Mouse (Mus musculus) gonadal fat pad, adult 2 months (tissue): Measurements from ENCODE around the gene Gm45837. TPM values are rescaled to one million over a fixed set of nuclear protein-coding genes. Genes with fewer than 3 reads are reported as not detected.
"Not testable (repeated sequence)": the region's sequence is repeated elsewhere in the genome, so short reads cannot be mapped to it uniquely, and the experiment has no call there.

Experiments used
- DNase-seq: peaks from one replicate; pipeline ENCODE4 v3.0.0-alpha.2; 2012; ENCODE audit warnings: low read depth
- polyA plus RNA-seq: library from polyadenylated mRNA; depleted of rRNA; stranded (reverse); fragments of >200 nt; gene quantifications from 2 replicates; pipeline ENCODE4 v1.2.3, GENCODE M21; 2012; rRNA removed

Gene Gm45837
- polyA plus RNA-seq, 1 experiment = not detected

GRCm38 (mm10) chr7:101549266-101549665 lies 138.6 kb downstream of the Gm45837 start:
- DNase-seq = no peak

- DNase-seq = no peak
These were observed 140.2 kb downstream of the Gm45837 start for GRCm38 (mm10) chr7:101550686-101551485.

GRCm38 (mm10) chr7:101551530-101551929 lies 140.8 kb downstream of the Gm45837 start:
- no peak for DNase-seq

DNA sequence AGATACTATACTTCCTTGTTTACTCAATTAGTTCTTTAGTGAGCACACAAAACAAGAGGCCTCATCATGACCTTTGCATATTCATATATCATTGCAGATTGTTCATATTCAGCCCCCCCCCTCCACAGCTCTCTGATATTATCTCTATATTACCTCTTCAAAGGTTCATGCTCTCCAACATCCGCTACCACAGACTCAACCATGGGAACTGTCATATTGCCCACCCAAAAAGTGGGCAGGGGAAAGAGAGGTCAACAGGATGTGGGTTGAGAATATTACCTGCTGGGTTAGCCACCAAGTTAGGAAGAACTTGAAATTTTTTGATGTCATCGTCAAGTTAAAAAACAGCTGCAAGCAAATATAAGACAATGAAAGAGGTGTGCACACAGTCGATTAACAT lies 144.8 kb downstream of the Gm45837 start:
- not testable (repeated sequence) for DNase-seq

DNA sequence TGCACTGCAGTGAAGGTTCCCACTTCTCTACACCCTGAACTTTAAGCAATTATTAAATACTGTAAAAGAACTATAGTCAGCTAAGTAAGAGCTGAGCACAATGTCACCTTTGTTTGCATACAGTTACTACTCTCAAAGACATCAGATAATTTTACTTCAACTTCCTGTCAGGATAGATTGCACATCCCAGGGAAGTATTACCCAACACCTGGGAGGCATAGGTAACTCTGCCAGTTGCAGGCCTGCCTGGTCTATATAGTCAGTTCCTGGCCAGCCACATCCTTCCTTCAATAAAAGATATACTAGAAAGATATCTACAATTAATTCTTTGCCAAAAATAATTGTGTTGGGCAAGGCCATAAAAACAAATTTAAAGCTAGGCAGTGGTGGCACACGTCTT lies 146.7 kb downstream of the Gm45837 start:
- peak; percentile 19 for DNase-seq

GRCm38 (mm10) chr7:101559393-101559792 lies 148.7 kb downstream of the Gm45837 start:
- not testable (repeated sequence) for DNase-seq

Other genes starting within 250 kb of the Gm45837 start
- 9.8 and 12.5 TPM in 2 replicates for gene Atg16l2, start 108.6 kb upstream of the Gm45837 start, polyA plus RNA-seq
- gene Stard10, start 93.8 kb upstream of the Gm45837 start, polyA plus RNA-seq = 185 and 224 TPM in 2 replicates
- 90.0 and 90.6 TPM in 2 replicates for gene Arap1, start 62.8 kb upstream of the Gm45837 start, polyA plus RNA-seq
- 33.9 and 34.6 TPM in 2 replicates for gene Pde2a, start 10.8 kb downstream of the Gm45837 start, polyA plus RNA-seq
- gene Art2b, start 174.7 kb downstream of the Gm45837 start, polyA plus RNA-seq = 0.03 and 0.14 TPM in 2 replicates